Mouse (Mus musculus) testis, adult 2 months (tissue): ENCODE measurements around the gene Tmtc1. TPM values are rescaled to one million over a fixed set of nuclear protein-coding genes. Genes with fewer than 3 reads are reported as not detected.

Experiments
- H3K27ac ChIP-seq: fragments of 200-500 bp; 2 replicates; pipeline ENCODE4 v1.5.1; 2012; ENCODE audit warnings: low read depth, low read length; ENCODE audit not compliant: control insufficient read depth, insufficient read depth
- H3K27me3 ChIP-seq: fragments of 200-500 bp; 2 replicates; pipeline ENCODE4 v1.6.1; 2012; ENCODE audit warnings: mild to moderate bottlenecking, low read length, moderate library complexity; ENCODE audit not compliant: control insufficient read depth, insufficient read depth
- H3K36me3 ChIP-seq: fragments of 200-500 bp; 2 replicates; pipeline ENCODE4 v1.6.1; 2012; ENCODE audit warnings: mild to moderate bottlenecking, low read length; ENCODE audit not compliant: control insufficient read depth, insufficient read depth
- H3K4me1 ChIP-seq: fragments of 200-500 bp; 2 replicates; pipeline ENCODE4 v1.6.1; 2012; ENCODE audit warnings: low read length; ENCODE audit not compliant: control insufficient read depth, insufficient read depth
- H3K4me3 ChIP-seq: fragments of 200-500 bp; 2 replicates; pipeline ENCODE4 v1.5.1; 2012; ENCODE audit warnings: low read depth, mild to moderate bottlenecking, low read length, moderate library complexity, mixed read lengths; ENCODE audit not compliant: control insufficient read depth
- CTCF ChIP-seq: fragments of 200-500 bp; IDR thresholded peaks from 2 replicates; pipeline ENCODE4 v1.5.1; 2012; ENCODE audit warnings: low read depth, mild to moderate bottlenecking, inconsistent platforms, low read length, moderate library complexity; ENCODE audit not compliant: control insufficient read depth, insufficient read depth, insufficient replicate concordance
- POLR2A ChIP-seq: fragments of 200-500 bp; IDR thresholded peaks from 2 replicates; pipeline ENCODE4 v1.6.1; 2012; ENCODE audit warnings: low read depth, mild to moderate bottlenecking, inconsistent platforms, low read length, moderate library complexity; ENCODE audit not compliant: control insufficient read depth
- polyA plus RNA-seq: library from polyadenylated mRNA; depleted of rRNA; stranded (reverse); fragments of >200 nt; gene quantifications from 2 replicates; pipeline ENCODE4 v1.2.3, GENCODE M21; 2012

Gene Tmtc1
- polyA plus RNA-seq, 1 experiment, result 3.5 TPM

- TF ChIP-seq CTCF (no peak), POLR2A (no peak)
- Histone ChIP-seq H3K4me1 (no peaks in the 10 kb centered on the region), H3K27ac (no peak overlapping the region)
Measured at GRCm38 (mm10) chr6:148305821-148306220, 138.4 kb downstream of the Tmtc1 start.

DNA sequence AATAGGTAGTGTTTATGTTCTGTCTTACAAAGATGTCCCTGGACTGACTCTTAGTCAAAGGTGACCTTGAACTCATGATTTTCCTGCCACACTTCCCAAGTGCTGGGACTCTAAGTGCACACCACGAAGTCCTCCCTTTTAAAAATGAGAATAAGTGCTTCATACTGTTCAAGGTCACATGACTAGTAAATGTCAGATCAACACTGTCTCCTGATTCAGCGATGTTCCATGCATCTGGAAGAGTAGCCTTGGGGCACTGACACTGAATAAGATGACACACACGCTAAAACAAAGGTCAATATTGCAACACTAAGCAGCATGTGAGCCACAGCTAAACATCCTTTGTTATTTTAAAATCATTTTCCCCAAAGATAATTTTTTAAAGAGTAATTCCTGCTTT is 139.0 kb downstream of the Tmtc1 start:
- TF ChIP-seq CTCF (no peak), POLR2A (no peak)
- Histone ChIP-seq H3K36me3 (no peaks in the 10 kb centered on the region; the same call in 1 of the 2 replicates), H3K27ac (no peak overlapping the region), H3K27me3 (no peaks in the 10 kb centered on the region), H3K4me1 (no peaks in the 10 kb centered on the region), H3K4me3 (no peak overlapping the region)

More at GRCm38 (mm10) chr6:148305821-148306220, 138.4 kb downstream of the Tmtc1 start:
- Histone ChIP-seq H3K27me3 (no peaks in the 10 kb centered on the region), H3K4me3 (no peak overlapping the region), H3K36me3 (no peaks in the 10 kb centered on the region; the same call in 1 of the 2 replicates)

GRCm38 (mm10) chr6:148302261-148302660 is 141.9 kb downstream of the Tmtc1 start:
- Histone ChIP-seq H3K4me1 (no peaks in the 10 kb centered on the region), H3K27ac (no peak overlapping the region), H3K27me3 (no peaks in the 10 kb centered on the region), H3K36me3 (no peaks in the 10 kb centered on the region; the same call in 1 of the 2 replicates), H3K4me3 (no peak overlapping the region)
- TF ChIP-seq CTCF (no peak), POLR2A (no peak)

DNA sequence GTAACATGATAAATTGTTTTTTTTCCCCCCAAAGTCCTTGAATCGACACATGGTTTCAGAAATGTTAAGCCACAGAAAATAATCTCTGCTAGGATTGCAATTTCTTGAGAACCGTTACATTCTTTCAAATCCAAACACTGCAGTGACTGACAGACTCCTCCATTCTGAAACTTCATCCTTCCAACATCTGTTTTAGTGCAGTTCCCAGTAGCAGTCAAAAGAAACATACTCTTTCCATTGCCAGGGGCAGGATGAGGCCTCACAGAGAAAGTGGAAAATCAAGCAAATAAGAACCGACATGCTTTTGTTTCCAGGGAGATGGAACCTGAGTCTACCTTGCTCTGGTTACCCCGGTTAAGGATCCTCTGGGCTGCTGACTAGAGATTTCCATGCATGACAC is 147.1 kb downstream of the Tmtc1 start:
- Histone ChIP-seq H3K27ac (no peak overlapping the region), H3K4me1 (no peaks in the 10 kb centered on the region), H3K36me3 (no peaks in the 10 kb centered on the region), H3K27me3 (no peaks in the 10 kb centered on the region), H3K4me3 (no peak overlapping the region)
- TF ChIP-seq CTCF, result no peak
- no peak for TF ChIP-seq POLR2A

GRCm38 (mm10) chr6:148296418-148296817 is 147.8 kb downstream of the Tmtc1 start:
- no peaks in the 10 kb centered on the region for H3K27me3 ChIP-seq
- H3K4me1 ChIP-seq, result no peaks in the 10 kb centered on the region
- H3K27ac ChIP-seq, result no peak overlapping the region
- no peak overlapping the region for H3K4me3 ChIP-seq
- no peaks in the 10 kb centered on the region for H3K36me3 ChIP-seq
- TF ChIP-seq CTCF (no peak), POLR2A (no peak)

DNA sequence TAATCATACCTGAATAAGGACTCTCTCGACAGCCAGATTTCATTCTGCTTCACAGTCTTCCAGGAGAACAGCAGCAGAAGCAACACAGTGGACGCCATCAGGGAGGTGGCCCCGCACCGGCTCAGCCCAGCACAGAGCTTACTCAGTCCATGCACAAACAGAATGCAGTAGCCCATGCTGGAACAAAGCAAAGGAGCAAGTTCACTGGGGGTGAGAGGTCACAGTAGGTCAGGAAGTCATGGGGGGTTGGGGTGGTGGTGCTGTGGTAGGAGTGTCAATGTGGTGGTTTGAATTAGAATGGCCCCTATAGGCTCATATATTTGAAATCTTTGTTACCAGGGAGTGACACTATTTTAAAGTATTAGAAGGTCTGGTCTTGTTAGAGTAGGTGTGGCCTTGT is 149.7 kb downstream of the Tmtc1 start:
- Histone ChIP-seq H3K27ac (no peak overlapping the region), H3K27me3 (no peaks in the 10 kb centered on the region), H3K4me1 (no peaks in the 10 kb centered on the region), H3K36me3 (no peaks in the 10 kb centered on the region), H3K4me3 (no peak overlapping the region)
- TF ChIP-seq POLR2A (no peak), CTCF (no peak)

DNA sequence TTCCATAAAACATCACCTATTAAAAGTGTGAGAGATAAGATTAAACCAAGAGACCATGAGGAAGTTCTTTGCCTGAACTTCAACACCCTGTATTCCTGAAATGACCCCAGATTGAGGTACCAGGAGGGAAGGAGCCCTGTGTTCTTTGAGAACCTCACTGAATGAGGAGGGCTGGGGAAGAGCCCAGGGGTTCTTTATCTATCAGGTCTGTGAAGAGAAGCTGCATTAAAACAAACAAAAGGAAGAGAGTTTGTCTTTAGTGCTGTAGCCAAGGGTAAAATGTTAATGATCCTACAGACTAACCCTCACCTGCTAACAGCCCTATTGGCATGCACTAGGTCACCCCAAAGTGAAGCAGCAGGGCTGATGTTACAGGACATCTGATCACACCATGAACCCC is 153.3 kb downstream of the Tmtc1 start:
- Histone ChIP-seq H3K4me1 (no peaks in the 10 kb centered on the region), H3K27ac (no peak overlapping the region), H3K36me3 (no peaks in the 10 kb centered on the region), H3K4me3 (no peak overlapping the region), H3K27me3 (no peaks in the 10 kb centered on the region)
- TF ChIP-seq CTCF, result no peak
- no peak for TF ChIP-seq POLR2A
